Mouse (Mus musculus): Measurements from ENCODE around the gene Rab3ip.
A peak's percentile ranks its signal among the peaks of the same experiment; 100 is the strongest.

Rab3ip gene

GRCm38 (mm10) chr10:116920641-116921040 lies 29.9 kb downstream of the Rab3ip start:
- no peak for DNase-seq (ENCODE audit: low spot score in 2 of 2)

GRCm38 (mm10) chr10:116919368-116920317 lies 30.9 kb downstream of the Rab3ip start:
- no peak for DNase-seq (ENCODE audit: low spot score in 2 of 2)

GRCm38 (mm10) chr10:116916581-116916980 lies 34.0 kb downstream of the Rab3ip start:
- DNase-seq (ENCODE audit: low spot score in 2 of 2), result no peak

- DNase-seq (ENCODE audit: low spot score in 2 of 2), result no peak
Observed at GRCm38 (mm10) chr10:116915286-116915685, 35.3 kb downstream of the Rab3ip start.

GRCm38 (mm10) chr10:116914586-116914985 lies 36.0 kb downstream of the Rab3ip start:
- no peak for DNase-seq (ENCODE audit: low spot score in 2 of 2)

- DNase-seq (ENCODE audit: low spot score in 2 of 2), result no peak
Observed at GRCm38 (mm10) chr10:116913647-116914273, 36.8 kb downstream of the Rab3ip start.

GRCm38 (mm10) chr10:116912850-116913249 lies 37.7 kb downstream of the Rab3ip start:
- DNase-seq (ENCODE audit: low spot score in 2 of 2), result no peak

GRCm38 (mm10) chr10:116908901-116909642 lies 41.5 kb downstream of the Rab3ip start:
- DNase-seq (ENCODE audit: low spot score in 2 of 2), result no peak

GRCm38 (mm10) chr10:116906794-116907193 lies 43.8 kb downstream of the Rab3ip start:
- DNase-seq (ENCODE audit: low spot score in 2 of 2), result no peak

- DNase-seq (ENCODE audit: low spot score in 2 of 2), result no peak
Observed at GRCm38 (mm10) chr10:116904503-116904908, 46.1 kb downstream of the Rab3ip start.

GRCm38 (mm10) chr10:116896336-116897177 lies 54.0 kb downstream of the Rab3ip start, which contains the start of gene Myrfl:
Gene Myrfl, minus strand, starts transcription at chr10:116896919.
- DNase-seq (ENCODE audit: low spot score in 2 of 2), result no peak

GRCm38 (mm10) chr10:116895108-116895833 lies 55.3 kb downstream of the Rab3ip start:
- DNase-seq (ENCODE audit: low spot score in 2 of 2), result no peak

- DNase-seq (ENCODE audit: low spot score in 2 of 2), result no peak
Observed at GRCm38 (mm10) chr10:116894540-116894939, 56.0 kb downstream of the Rab3ip start.

GRCm38 (mm10) chr10:116893753-116894152 lies 56.8 kb downstream of the Rab3ip start:
- DNase-seq (ENCODE audit: low spot score in 2 of 2), result peak; percentile 4 to 5

GRCm38 (mm10) chr10:116890587-116890986 lies 60.0 kb downstream of the Rab3ip start:
- DNase-seq (ENCODE audit: low spot score in 2 of 2), result no peak

GRCm38 (mm10) chr10:116884552-116884951 lies 66.0 kb downstream of the Rab3ip start:
- DNase-seq (ENCODE audit: low spot score in 2 of 2), result no peak

GRCm38 (mm10) chr10:116883531-116883930 lies 67.0 kb downstream of the Rab3ip start:
- no peak for DNase-seq (ENCODE audit: low spot score in 2 of 2)

- DNase-seq (ENCODE audit: low spot score in 2 of 2), result no peak
Observed at GRCm38 (mm10) chr10:116877436-116877835, 73.1 kb downstream of the Rab3ip start.

GRCm38 (mm10) chr10:116874490-116874889 lies 76.1 kb downstream of the Rab3ip start:
- no peak for DNase-seq (ENCODE audit: low spot score in 2 of 2)

- no peak for DNase-seq (ENCODE audit: low spot score in 2 of 2)
Observed at GRCm38 (mm10) chr10:116872016-116872410, 78.6 kb downstream of the Rab3ip start.

Data from heart, adult 9 months (tissue).